Mouse (Mus musculus) lung, adult 2 months (tissue): Measurements from ENCODE around the gene Slc16a10. TPM values are rescaled to one million over a fixed set of nuclear protein-coding genes. Genes with fewer than 3 reads are reported as not detected.
A peak's percentile ranks its signal among the peaks of the same experiment; 100 is the strongest.
"Not testable (repeated sequence)": the region's sequence is repeated elsewhere in the genome, so short reads cannot be mapped to it uniquely, and the experiment has no call there.

ENCODE experiments used
- DNase-seq: peaks from one replicate; pipeline ENCODE4 v3.0.0; 2022
- H3K4me1 ChIP-seq: fragments of 200-500 bp; 2 replicates; pipeline ENCODE4 v1.6.1; 2011; ENCODE audit warnings: low read length; ENCODE audit not compliant: control insufficient read depth, insufficient read depth
- H3K4me3 ChIP-seq: fragments of 200-500 bp; replicated peaks from 2 replicates; pipeline ENCODE3; 2011; ENCODE audit warnings: low read depth, mild to moderate bottlenecking, control low read depth, low read length; ENCODE audit errors: extremely low read depth
- CTCF ChIP-seq: fragments of 200-500 bp; IDR thresholded peaks from 2 replicates; pipeline ENCODE4 v1.5.1; 2011; ENCODE audit warnings: mild to moderate bottlenecking, low read length, control low read depth; ENCODE audit not compliant: insufficient read depth
- POLR2A ChIP-seq: fragments of 200-500 bp; IDR thresholded peaks from 2 replicates; pipeline ENCODE4 v1.6.1; 2011; ENCODE audit warnings: low read depth, mild to moderate bottlenecking, control low read depth, low read length, borderline replicate concordance; ENCODE audit errors: extremely low read depth
- WGBS: fragments of 180-500 bp; shearing (Covaris S2); methylation state at CpG from one replicate; pipeline ENCODE4 v1.1.7; 2018; 5-methylcytosine and 5-hydroxymethylcytosine counted together
- polyA plus RNA-seq: library from polyadenylated mRNA; depleted of rRNA; stranded (reverse); fragments of >200 nt; gene quantifications from 2 replicates; pipeline ENCODE4 v1.2.3, GENCODE M21; 2012

The Slc16a10 gene
- polyA plus RNA-seq, 1 experiment: 20.7 TPM

- TF ChIP-seq CTCF: no peak
- TF ChIP-seq POLR2A: no peak
- H3K4me1 ChIP-seq: peaks cover 3% of the 10 kb centered on the region
- no peak for DNase-seq
- 53% methylated on average over 8 of the region's 8 CpGs for WGBS
- H3K4me3 ChIP-seq: no peak overlapping the region
Observed at GRCm38 (mm10) chr10:40028091-40028490, 114.0 kb downstream of the Slc16a10 start.

- 90% methylated on average over 5 of the region's 5 CpGs for WGBS
- peaks cover 3% of the 10 kb centered on the region for H3K4me1 ChIP-seq
Observed at GRCm38 (mm10) chr10:40026546-40026945, 115.5 kb downstream of the Slc16a10 start.

DNA sequence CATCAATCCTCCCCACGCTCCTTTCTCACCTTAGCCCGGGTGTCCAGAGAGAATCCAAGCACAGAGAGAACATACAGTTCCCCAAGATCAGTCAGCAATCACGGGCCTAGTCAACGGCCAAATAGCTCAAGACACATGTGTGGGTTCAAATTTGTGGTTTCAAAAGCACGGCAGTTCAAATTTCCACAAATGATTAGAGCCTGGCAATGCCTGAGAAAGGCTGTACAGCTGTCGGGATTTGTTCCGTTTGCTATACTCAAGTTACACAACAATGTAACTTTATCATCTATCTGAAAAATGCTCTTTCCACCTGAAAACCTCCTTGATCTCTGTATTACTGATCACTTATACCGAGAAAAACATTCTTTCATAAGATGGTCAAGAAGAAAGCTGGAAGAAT, 116.5 kb downstream of the Slc16a10 start:
- TF ChIP-seq CTCF: no peak
- DNase-seq: no peak
- WGBS: 60% methylated on average over 8 of the region's 8 CpGs
- Histone ChIP-seq H3K4me3 (no peak overlapping the region), H3K4me1 (peaks cover 3% of the 10 kb centered on the region)

More at GRCm38 (mm10) chr10:40026546-40026945, 115.5 kb downstream of the Slc16a10 start:
- TF ChIP-seq CTCF (no peak), POLR2A (no peak)
- H3K4me3 ChIP-seq: no peak overlapping the region
- DNase-seq: no peak

DNA sequence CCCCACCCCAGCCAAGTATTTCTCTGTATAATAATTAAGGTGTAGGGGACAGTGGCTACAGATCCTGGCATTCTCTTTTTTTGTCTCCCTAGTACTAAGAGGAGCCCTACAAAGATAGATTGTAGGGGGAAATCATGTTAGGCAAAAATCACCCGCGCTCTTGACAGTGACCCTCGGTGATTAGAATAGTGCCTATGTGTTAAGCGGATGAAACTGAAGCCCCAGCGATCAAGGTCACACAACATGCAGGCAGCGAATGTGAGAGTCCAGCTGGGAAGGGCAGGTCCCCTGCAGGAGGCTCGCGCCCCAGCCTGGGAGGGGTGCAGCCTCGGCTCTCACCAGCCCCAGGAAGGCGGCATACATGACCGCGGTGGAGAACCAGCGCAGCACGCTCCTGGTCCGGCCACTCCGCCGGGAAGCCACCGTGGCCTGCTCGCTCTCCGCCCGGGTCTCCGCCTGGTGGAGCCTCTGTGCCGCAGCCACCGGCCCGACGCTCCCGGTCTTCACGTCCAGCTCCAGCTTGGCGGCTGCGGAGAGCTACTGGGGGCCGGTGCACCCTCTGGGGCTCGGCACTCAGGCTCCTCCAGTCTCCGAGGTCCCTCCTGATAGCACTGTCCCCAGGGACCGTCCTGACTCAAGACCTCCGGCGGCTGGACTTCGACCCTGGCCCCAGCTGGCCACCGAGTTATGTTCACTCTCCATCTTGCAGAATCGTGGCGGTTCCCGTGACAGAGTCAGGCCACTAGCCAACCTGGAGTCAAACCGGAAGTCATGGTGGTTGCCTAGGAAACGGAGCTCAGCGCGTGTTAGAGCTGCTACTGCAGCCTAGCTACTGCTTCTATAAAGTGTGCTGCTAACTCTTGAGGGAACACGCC, 117.3 kb downstream of the Slc16a10 start, which contains the start of gene Mfsd4b1:
Gene Mfsd4b1, minus strand, starts transcription at position 715 of the 875 bp plus-strand sequence.
- Histone ChIP-seq H3K4me1 (peaks cover 3% of the 10 kb centered on the region), H3K4me3 (peak within 1 kb of the TSS; percentile 56)
- WGBS: 2% methylated on average over 46 of the region's 46 CpGs
- peak; percentile 27; the same call in 1 of the 2 replicates for TF ChIP-seq POLR2A
- TF ChIP-seq CTCF: no peak
- DNase-seq: peak; percentile 63

- no peak for DNase-seq
- 61% methylated on average over 2 of the region's 2 CpGs for WGBS
- peaks cover 3% of the 10 kb centered on the region for H3K4me1 ChIP-seq
- TF ChIP-seq CTCF (no peak), POLR2A (no peak)
- no peak overlapping the region for H3K4me3 ChIP-seq
Observed at GRCm38 (mm10) chr10:40020401-40020800, 121.7 kb downstream of the Slc16a10 start.

- 47% methylated on average over 3 of the region's 3 CpGs for WGBS
- no peak overlapping the region for H3K4me3 ChIP-seq
- TF ChIP-seq CTCF (no peak), POLR2A (no peak)
- DNase-seq: no peak
- peaks cover under 1% of the 10 kb centered on the region; the same call in 1 of the 2 replicates for H3K4me1 ChIP-seq
Observed at GRCm38 (mm10) chr10:40019492-40019891, 122.6 kb downstream of the Slc16a10 start.

DNA sequence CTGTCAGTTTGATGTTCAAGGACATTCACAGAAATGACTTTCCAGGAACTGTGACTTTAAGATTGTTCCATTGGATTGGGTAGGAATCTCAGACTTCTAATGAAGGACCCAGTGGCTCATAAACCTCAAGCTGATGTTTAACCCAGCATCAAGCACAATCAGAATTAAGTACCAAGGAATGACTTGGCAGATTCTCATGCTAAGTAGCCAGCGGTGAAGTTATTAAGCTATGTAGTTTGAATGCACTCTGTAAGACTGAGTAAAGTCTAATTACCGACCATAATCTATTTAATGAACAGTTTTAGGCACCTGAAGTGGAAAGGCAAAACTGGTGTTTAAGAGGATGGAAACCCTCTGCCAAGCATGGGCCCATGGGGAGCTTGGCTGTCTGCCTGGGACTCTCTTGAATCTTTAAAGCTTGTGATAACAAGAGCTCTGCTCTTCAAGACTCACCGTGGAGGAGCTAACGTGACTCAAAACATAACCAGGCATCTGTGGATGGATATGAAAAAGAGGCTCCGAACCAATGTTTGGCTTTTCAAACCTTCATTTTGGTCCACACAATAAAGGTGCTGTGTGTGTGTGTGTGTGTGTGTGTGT, 123.7 kb downstream of the Slc16a10 start:
- no peak for DNase-seq
- H3K4me1 ChIP-seq: no peaks in the 10 kb centered on the region
- TF ChIP-seq CTCF (no peak), POLR2A (no peak)
- no peak overlapping the region for H3K4me3 ChIP-seq
- 71% methylated on average over 5 of the region's 5 CpGs for WGBS

DNA sequence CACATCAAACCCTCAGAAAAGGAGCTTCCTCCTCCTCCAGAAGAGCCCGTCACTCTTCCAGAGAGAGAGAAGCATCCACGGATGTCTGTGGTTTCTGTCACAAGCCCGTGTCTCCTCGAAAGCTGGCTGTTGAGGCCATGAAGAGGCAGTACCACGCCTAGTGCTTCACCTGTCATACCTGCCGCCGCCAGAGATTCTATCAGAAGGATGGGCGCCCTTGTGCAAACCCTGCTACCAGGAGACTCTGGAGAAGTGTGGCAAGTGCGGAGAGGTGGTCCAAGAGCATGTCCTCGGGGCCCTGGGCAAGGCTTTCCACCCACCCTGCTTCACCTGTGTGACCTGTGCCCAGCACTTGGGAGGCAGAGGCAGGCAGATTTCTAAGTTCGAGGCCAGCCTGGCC, 132.5 kb downstream of the Slc16a10 start:
- TF ChIP-seq POLR2A: no peak
- TF ChIP-seq CTCF: no peak
- H3K4me3 ChIP-seq: no peak overlapping the region
- H3K4me1 ChIP-seq: no peaks in the 10 kb centered on the region
- DNase-seq: no peak
- 79% methylated on average over 11 of the region's 11 CpGs for WGBS

DNA sequence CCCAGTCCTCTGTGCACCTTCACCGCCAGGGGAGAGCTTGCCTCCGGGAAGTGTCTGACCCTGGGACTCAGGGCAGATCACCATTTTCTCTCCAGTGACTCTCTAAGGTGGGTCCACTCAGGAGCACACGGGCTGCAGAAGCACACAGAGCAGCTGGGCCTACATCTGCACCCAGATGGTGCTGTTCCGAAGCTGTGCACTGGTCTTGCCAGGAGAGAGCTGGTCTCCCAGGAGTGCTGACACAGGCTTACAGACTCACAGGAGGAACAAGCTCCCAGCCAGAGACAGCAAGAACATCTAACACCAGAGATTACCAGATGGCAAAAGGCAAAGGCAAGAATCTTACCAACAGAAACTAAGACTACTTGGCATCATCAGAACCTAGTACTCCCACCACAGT, 133.2 kb downstream of the Slc16a10 start:
- not testable (repeated sequence) for H3K4me1 ChIP-seq, H3K4me3 ChIP-seq, DNase-seq
- WGBS: 70% methylated on average over 4 of the region's 4 CpGs

DNA sequence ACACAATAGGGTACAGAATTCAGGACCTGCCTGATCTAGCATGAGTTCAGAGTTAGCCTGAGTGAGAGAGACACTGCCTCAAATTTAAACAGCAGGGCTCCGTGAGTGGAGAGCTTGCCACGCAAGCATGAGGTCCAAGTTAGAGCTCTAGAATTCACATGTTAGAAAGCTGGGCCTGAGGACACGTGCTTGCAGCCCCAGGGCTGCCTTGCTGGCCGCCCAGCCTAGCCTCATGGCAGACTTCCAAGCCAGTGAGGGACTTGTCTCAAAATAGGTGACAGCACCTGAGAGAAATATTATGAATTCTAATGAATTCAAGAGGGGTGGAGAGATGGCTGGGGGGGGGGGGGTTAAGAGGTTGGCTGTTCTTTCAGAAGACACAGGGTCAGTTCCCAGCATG, 134.1 kb downstream of the Slc16a10 start:
- TF ChIP-seq CTCF (no peak), POLR2A (no peak)
- DNase-seq: no peak
- no peak overlapping the region for H3K4me3 ChIP-seq
- WGBS: 86% methylated on average over 4 of the region's 4 CpGs
- no peaks in the 10 kb centered on the region for H3K4me1 ChIP-seq
